Mouse (Mus musculus) macrophage (primary cell): ENCODE measurements around the gene Sgta. TPM values are rescaled to one million over a fixed set of nuclear protein-coding genes. Genes with fewer than 3 reads are reported as not detected.
"Not testable (repeated sequence)": the region's sequence is repeated elsewhere in the genome, so short reads cannot be mapped to it uniquely, and the experiment has no call there.

Experiments used
- H3K27ac ChIP-seq: fragments of 350-480 bp; formaldehyde crosslinking; 2 replicates; pipeline ENCODE4 v1.9.0; 2021
- H3K36me3 ChIP-seq: fragments of 350-480 bp; formaldehyde crosslinking; 2 replicates; pipeline ENCODE4 v1.9.0; 2021; ENCODE audit errors: inconsistent target
- H3K4me3 ChIP-seq: fragments of 350-480 bp; formaldehyde crosslinking; 2 replicates; pipeline ENCODE4 v1.9.0; 2021; ENCODE audit errors: inconsistent target
- H3K79me2 ChIP-seq: fragments of 350-480 bp; formaldehyde crosslinking; 2 replicates; pipeline ENCODE4 v1.9.0; 2021; ENCODE audit errors: inconsistent target
- whole genome bisulfite sequencing: methylation state at CpG from one replicate; pipeline ENCODE4 v1.1.7; 2026; ENCODE audit warnings: inconsistent platforms; ENCODE audit not compliant: missing documents; 5-methylcytosine and 5-hydroxymethylcytosine counted together
- polyA plus RNA-seq: library from polyadenylated mRNA; stranded (reverse); fragments of 250-400 nt; gene quantifications from 3 replicates; pipeline ENCODE4 v1.2.4, GENCODE M21; 2018; ENCODE audit warnings: inconsistent platforms

The Sgta gene
- polyA plus RNA-seq, 1 experiment from 2014 or later: 82.0 TPM

DNA sequence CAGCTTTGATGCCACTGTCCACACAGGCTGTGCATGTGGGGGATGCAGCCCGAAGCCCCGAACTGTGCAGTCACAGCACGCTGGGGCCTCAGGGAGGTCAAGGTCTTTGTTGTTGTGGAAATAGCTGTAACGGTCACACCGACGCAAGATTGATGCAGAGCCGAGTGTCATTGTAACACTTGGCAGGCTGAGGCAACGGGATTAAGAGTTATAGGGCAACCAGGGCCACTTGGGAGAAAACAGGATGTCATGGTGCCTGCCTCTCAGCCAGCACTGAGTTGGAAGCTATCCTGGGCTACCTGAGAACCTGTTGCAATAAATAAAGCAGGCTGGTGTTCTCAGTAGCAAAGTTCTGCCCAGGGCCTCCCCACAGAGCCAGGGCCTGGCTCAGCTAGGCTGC, 15.8 kb upstream of the Sgta start:
- Histone ChIP-seq H3K4me3 (no peak overlapping the region), H3K79me2 (peaks cover 6% of the 10 kb centered on the region; the same call in 1 of the 2 replicates), H3K36me3 (peaks cover 4% of the 10 kb centered on the region; the same call in 1 of the 2 replicates), H3K27ac (no peak overlapping the region)
- WGBS: 92% methylated on average over 8 of the region's 8 CpGs

- Histone ChIP-seq H3K79me2 (peaks cover 10% of the 10 kb centered on the region; the same call in 1 of the 2 replicates), H3K27ac (no peak overlapping the region), H3K4me3 (no peak overlapping the region), H3K36me3 (peaks cover 3% of the 10 kb centered on the region; the same call in 1 of the 2 replicates)
- 83% methylated on average over 7 of the region's 7 CpGs for WGBS
These were observed 13.5 kb upstream of the Sgta start for GRCm38 (mm10) chr10:81073464-81073863.

- Histone ChIP-seq H3K27ac (no peak overlapping the region), H3K36me3 (no peaks in the 10 kb centered on the region), H3K79me2 (peaks cover 10% of the 10 kb centered on the region; the same call in 1 of the 2 replicates), H3K4me3 (no peak overlapping the region)
- WGBS: 94% methylated on average over 8 of the region's 8 CpGs
These were observed 12.3 kb upstream of the Sgta start for GRCm38 (mm10) chr10:81072290-81072689.

GRCm38 (mm10) chr10:81069836-81070235, 9.9 kb upstream of the Sgta start, which contains the start of gene Thop1:
Gene Thop1 (plus strand): TSS chr10:81070035.
- Histone ChIP-seq H3K4me3 (peak within 1 kb of the TSS; percentile 34), H3K79me2 (peaks cover 10% of the 10 kb centered on the region; the same call in 1 of the 2 replicates), H3K36me3 (no peaks in the 10 kb centered on the region), H3K27ac (peak within 1 kb of the TSS; percentile 28)
- WGBS: 2% methylated on average over 33 of the region's 35 CpGs

GRCm38 (mm10) chr10:81068706-81069105, 8.7 kb upstream of the Sgta start:
- H3K79me2 ChIP-seq: peaks cover 10% of the 10 kb centered on the region; the same call in 1 of the 2 replicates
- WGBS: 95% methylated on average over 5 of the region's 5 CpGs
- no peak overlapping the region for H3K4me3 ChIP-seq
- peak overlapping the region; percentile 28 for H3K27ac ChIP-seq
- H3K36me3 ChIP-seq: no peaks in the 10 kb centered on the region

GRCm38 (mm10) chr10:81064519-81064918, 4.5 kb upstream of the Sgta start:
- not testable (repeated sequence) for H3K4me3 ChIP-seq, H3K79me2 ChIP-seq, H3K27ac ChIP-seq, H3K36me3 ChIP-seq
- WGBS: 93% methylated on average over 8 of the region's 8 CpGs

GRCm38 (mm10) chr10:81062710-81063109, 2.7 kb upstream of the Sgta start:
- no peak overlapping the region for H3K4me3 ChIP-seq

GRCm38 (mm10) chr10:81058896-81059295, 1.1 kb downstream of the Sgta start:
- no peak overlapping the region for H3K27ac ChIP-seq
- peaks cover 61% of the 10 kb centered on the region for H3K79me2 ChIP-seq
- peak overlapping the region; percentile 97 for H3K4me3 ChIP-seq
- H3K36me3 ChIP-seq: no peaks in the 10 kb centered on the region
- WGBS: 81% methylated on average over 6 of the region's 6 CpGs

More at GRCm38 (mm10) chr10:81062710-81063109, 2.7 kb upstream of the Sgta start:
- H3K79me2 ChIP-seq: peaks cover 23% of the 10 kb centered on the region
- no peaks in the 10 kb centered on the region for H3K36me3 ChIP-seq
- no peak overlapping the region for H3K27ac ChIP-seq
- 59% methylated on average over 4 of the region's 4 CpGs for WGBS

DNA sequence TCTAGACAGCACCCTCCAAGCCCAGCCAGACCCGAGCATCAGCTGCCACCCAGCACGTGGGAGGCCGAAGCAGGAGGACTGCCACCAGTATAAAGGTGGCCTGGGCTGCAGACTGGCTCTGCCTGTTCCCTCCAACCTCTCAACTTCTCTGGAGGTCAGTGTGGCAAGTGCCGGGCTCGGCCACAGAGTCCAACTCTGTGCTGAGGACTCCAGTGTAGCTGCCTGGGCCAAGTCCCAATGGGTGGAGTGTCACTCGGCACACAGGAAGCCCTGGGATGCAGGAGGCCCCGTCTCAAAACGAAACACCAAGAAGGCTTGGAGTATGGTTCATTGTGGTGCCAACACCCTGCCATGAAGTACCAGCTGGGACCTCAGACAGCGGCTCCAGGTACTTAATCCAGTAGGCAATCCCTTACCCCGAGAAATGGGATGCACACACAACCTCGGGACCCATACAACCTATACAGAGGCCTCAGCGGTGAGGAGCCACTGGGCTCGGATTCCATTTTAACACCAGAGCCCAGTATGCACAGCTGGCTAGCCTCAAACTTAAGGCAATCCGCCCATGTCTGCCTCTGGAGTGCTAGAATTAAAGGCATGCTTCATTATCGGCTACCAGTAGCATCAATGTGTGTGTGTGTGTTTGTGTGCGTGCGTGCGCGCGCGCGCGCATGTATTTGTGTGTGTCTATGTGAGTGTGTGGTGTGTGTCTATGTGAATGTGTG, 2.4 kb downstream of the Sgta start:
- WGBS: 97% methylated on average over 22 of the region's 23 CpGs
- Histone ChIP-seq H3K27ac (no peak overlapping the region), H3K79me2 (peaks cover 74% of the 10 kb centered on the region), H3K36me3 (peaks cover 6% of the 10 kb centered on the region), H3K4me3 (no peak overlapping the region)

DNA sequence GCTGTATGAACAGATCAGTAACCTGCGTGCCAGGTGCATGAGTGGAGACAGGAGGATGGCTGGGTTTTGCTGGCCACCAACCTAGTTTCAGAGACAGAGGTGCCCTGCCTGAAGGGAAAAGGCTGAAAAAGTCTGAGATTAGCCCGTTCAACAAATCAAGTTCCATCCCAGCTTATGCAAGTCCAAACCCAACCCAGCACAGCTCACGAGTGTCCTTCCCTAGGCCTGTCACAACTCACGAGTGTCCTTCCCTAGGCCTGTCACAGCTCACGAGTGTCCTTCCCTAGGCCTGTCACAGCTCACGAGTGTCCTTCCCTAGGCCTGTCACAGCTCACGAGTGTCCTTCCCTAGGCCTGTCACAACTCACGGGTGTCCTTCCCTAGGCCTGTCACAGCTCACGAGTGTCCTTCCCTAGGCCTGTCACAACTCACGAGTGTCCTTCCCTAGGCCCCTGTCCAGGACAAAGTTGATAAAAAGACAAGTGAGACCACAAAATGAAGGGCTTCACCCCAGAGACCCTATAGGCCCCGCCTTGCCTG, 4.1 kb downstream of the Sgta start:
- Histone ChIP-seq H3K79me2 (peaks cover 82% of the 10 kb centered on the region), H3K36me3 (peaks cover 23% of the 10 kb centered on the region)
- whole genome bisulfite sequencing: 98% methylated on average over 7 of the region's 11 CpGs
- not testable (repeated sequence) for H3K27ac ChIP-seq, H3K4me3 ChIP-seq

- Histone ChIP-seq H3K79me2 (peaks cover 82% of the 10 kb centered on the region), H3K4me3 (no peak overlapping the region), H3K27ac (no peak overlapping the region), H3K36me3 (peaks cover 30% of the 10 kb centered on the region)
- WGBS: 96% methylated on average over 6 of the region's 6 CpGs
These were observed 4.8 kb downstream of the Sgta start for GRCm38 (mm10) chr10:81055169-81055568.

- no peak overlapping the region for H3K4me3 ChIP-seq
- H3K79me2 ChIP-seq: peaks cover 58% of the 10 kb centered on the region
- WGBS: 90% methylated on average over 5 of the region's 5 CpGs
- no peak overlapping the region for H3K27ac ChIP-seq
- H3K36me3 ChIP-seq: peaks cover 56% of the 10 kb centered on the region
These were observed 7.4 kb downstream of the Sgta start for GRCm38 (mm10) chr10:81052577-81052976.

- Histone ChIP-seq H3K79me2 (peaks cover 44% of the 10 kb centered on the region), H3K27ac (no peak overlapping the region), H3K36me3 (peaks cover 70% of the 10 kb centered on the region), H3K4me3 (no peak overlapping the region)
- WGBS: 97% methylated on average over 6 of the region's 6 CpGs
These were observed 8.8 kb downstream of the Sgta start for GRCm38 (mm10) chr10:81051133-81051532.

DNA sequence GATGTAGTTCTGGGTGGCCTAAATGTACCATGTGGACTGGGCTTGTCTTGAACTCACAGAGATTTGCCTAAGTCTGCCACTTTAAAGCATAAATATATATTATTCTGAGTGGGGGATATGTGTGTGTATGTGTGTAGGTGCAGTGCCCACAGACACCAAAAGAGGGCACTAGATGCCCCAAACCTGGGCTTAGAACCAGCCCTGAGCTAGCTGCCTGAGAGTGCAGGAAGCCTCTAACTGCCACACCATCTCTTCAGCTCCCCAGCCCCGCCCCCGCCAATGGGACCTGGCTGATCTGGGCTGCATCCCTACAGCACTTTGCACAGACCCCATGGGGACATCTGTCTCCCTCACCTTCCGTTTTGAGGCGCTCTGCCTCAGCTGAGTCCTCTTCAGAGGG, 9.3 kb downstream of the Sgta start:
- no peak overlapping the region for H3K27ac ChIP-seq
- peaks cover 75% of the 10 kb centered on the region for H3K36me3 ChIP-seq
- no peak overlapping the region for H3K4me3 ChIP-seq
- H3K79me2 ChIP-seq: peaks cover 39% of the 10 kb centered on the region
- WGBS: 100% methylated on average over 4 of the region's 4 CpGs

- H3K27ac ChIP-seq, H3K4me3 ChIP-seq, H3K79me2 ChIP-seq: not testable (repeated sequence)
- peaks cover 63% of the 10 kb centered on the region for H3K36me3 ChIP-seq
- 94% methylated on average over 10 of the region's 14 CpGs for WGBS
These were observed 14.7 kb downstream of the Sgta start for GRCm38 (mm10) chr10:81045246-81045645.
